Mouse (Mus musculus) MEL (cell line): ENCODE measurements at regions not wholly inside any gene's neighbourhood (a gene's known extent, or its start where the extent isn't known, plus 50 kb on each side); places are given as distances from the start of the nearest gene placed in this dataset.

Experiments used
- DNase-seq: peaks from one replicate; pipeline ENCODE4 v3.0.0; 2011; ENCODE audit warnings: low read depth, low spot score
- H3K27ac ChIP-seq: 2 replicates; pipeline ENCODE4 v1.5.1; 2012; ENCODE audit warnings: low read depth, mild to moderate bottlenecking, control low read depth, low read length, moderate library complexity; ENCODE audit not compliant: control insufficient read depth
- H3K27me3 ChIP-seq, 2 experiments: fragments of 150-350 bp in 1 of 2; sonication (generic) in 1 of 2; 2 replicates each; pipeline ENCODE4 v1.6.1; 2012; ENCODE audit warnings: low read length in 2 of 2, mild to moderate bottlenecking in 2 of 2, improper control_type of control experiment in 1 of 2, moderate library complexity in 1 of 2; ENCODE audit not compliant: insufficient read depth in 2 of 2, control insufficient read depth in 1 of 2
- H3K36me3 ChIP-seq, 2 experiments: 2 replicates each; pipeline ENCODE4 v1.6.1; 2012 to 2014; ENCODE audit warnings: low read length in 2 of 2, improper control_type of control experiment in 1 of 2, inconsistent platforms in 1 of 2, mild to moderate bottlenecking in 1 of 2; ENCODE audit not compliant: insufficient read depth in 2 of 2, control insufficient read depth in 1 of 2
- H3K4me1 ChIP-seq, 2 experiments: fragments of 150-350 bp in 1 of 2; sonication (generic) in 1 of 2; 2 replicates each; pipeline ENCODE4 v1.6.1; 2012; ENCODE audit warnings: low read length in 2 of 2, improper control_type of control experiment in 1 of 2, mild to moderate bottlenecking in 1 of 2; ENCODE audit not compliant: insufficient read depth in 2 of 2, control insufficient read depth in 1 of 2
- H3K4me3 ChIP-seq, 2 experiments: fragments of 150-350 bp in 1 of 2; sonication (generic) in 1 of 2; 2 replicates each; pipeline ENCODE4 v1.5.1; 2012; ENCODE audit warnings: low read depth in 2 of 2, low read length in 2 of 2, mild to moderate bottlenecking in 2 of 2, moderate library complexity in 2 of 2, control low read depth in 1 of 2, improper control_type of control experiment in 1 of 2; ENCODE audit not compliant: control insufficient read depth in 1 of 2, insufficient read depth in 1 of 2
- H3K79me2 ChIP-seq: 2 replicates; pipeline ENCODE4 v1.6.1; 2012; ENCODE audit warnings: mild to moderate bottlenecking, low read length, moderate library complexity; ENCODE audit not compliant: control insufficient read depth, poor library complexity, insufficient read depth
- H3K9ac ChIP-seq: 2 replicates; pipeline ENCODE4 v1.6.1; 2012; ENCODE audit warnings: low read depth, mild to moderate bottlenecking, control low read depth, low read length, moderate library complexity; ENCODE audit not compliant: control insufficient read depth, poor library complexity, severe bottlenecking
- H3K9me3 ChIP-seq: fragments of 150-350 bp; sonication (generic); replicated peaks from 2 replicates; pipeline ENCODE4 v1.6.1; 2012; ENCODE audit warnings: mild to moderate bottlenecking, low read length, improper control_type of control experiment, moderate library complexity; ENCODE audit not compliant: insufficient read depth
- CHD1 ChIP-seq: IDR thresholded peaks from 2 replicates; pipeline ENCODE4 v1.6.1; 2012; ENCODE audit warnings: low read depth, mild to moderate bottlenecking, inconsistent platforms, low read length, improper control_type of control experiment
- CTCF ChIP-seq, 3 experiments: IDR thresholded peaks in 2 of 3; conservative IDR thresholded peaks in 1 of 3; 2 replicates each; pipeline ENCODE4 v1.5.1; 2011 to 2012; ENCODE audit warnings: low read length in 3 of 3, low read depth in 2 of 3, mild to moderate bottlenecking in 2 of 3, improper control_type of control experiment in 1 of 3, inconsistent platforms in 1 of 3, mixed read lengths in 1 of 3, moderate library complexity in 1 of 3; ENCODE audit not compliant: control insufficient read depth in 1 of 3, insufficient read depth in 1 of 3, poor library complexity in 1 of 3, severe bottlenecking in 1 of 3
- E2F4 ChIP-seq: IDR thresholded peaks from 2 replicates; pipeline ENCODE4 v1.6.1; 2011; ENCODE audit warnings: low read depth, low read length, improper control_type of control experiment, borderline replicate concordance
- ELF1 ChIP-seq: IDR thresholded peaks from 2 replicates; pipeline ENCODE4 v1.6.1; 2014; ENCODE audit warnings: low read depth, mild to moderate bottlenecking, inconsistent platforms, low read length, improper control_type of control experiment, moderate library complexity
- GATA1 ChIP-seq: IDR thresholded peaks from 2 replicates; pipeline ENCODE4 v1.6.1; 2011; ENCODE audit warnings: low read depth, low read length, improper control_type of control experiment
- MAX ChIP-seq: IDR thresholded peaks from 2 replicates; pipeline ENCODE4 v1.6.1; 2011; ENCODE audit warnings: low read length, improper control_type of control experiment
- MEF2A ChIP-seq: IDR thresholded peaks from 2 replicates; pipeline ENCODE4 v1.6.1; 2014; ENCODE audit warnings: low read depth, mild to moderate bottlenecking, inconsistent platforms, low read length, improper control_type of control experiment; ENCODE audit not compliant: poor library complexity, insufficient replicate concordance, severe bottlenecking; ENCODE audit errors: extremely low read depth
- NELFE ChIP-seq: IDR thresholded peaks from 2 replicates; pipeline ENCODE4 v1.6.1; 2011; ENCODE audit warnings: low read depth, low read length, improper control_type of control experiment
- NRF1 ChIP-seq: IDR thresholded peaks from 2 replicates; pipeline ENCODE4 v1.6.1; 2014; ENCODE audit warnings: low read depth, mild to moderate bottlenecking, inconsistent platforms, low read length, improper control_type of control experiment, moderate library complexity; ENCODE audit not compliant: poor library complexity, insufficient read depth, severe bottlenecking
- POLR2A ChIP-seq, 2 experiments: IDR thresholded peaks; 2 replicates each; pipeline ENCODE4 v1.6.1; 2011 to 2012; ENCODE audit warnings: low read length in 2 of 2, mild to moderate bottlenecking in 2 of 2, control low read depth in 1 of 2, improper control_type of control experiment in 1 of 2, low read depth in 1 of 2, moderate library complexity in 1 of 2; ENCODE audit not compliant: control insufficient read depth in 1 of 2, insufficient read depth in 1 of 2, poor library complexity in 1 of 2
- POLR2AphosphoS2 ChIP-seq: IDR thresholded peaks from 2 replicates; pipeline ENCODE4 v1.6.1; 2011; ENCODE audit warnings: low read length, improper control_type of control experiment
- POLR2AphosphoS5 ChIP-seq: IDR thresholded peaks from 2 replicates; pipeline ENCODE4 v1.6.1; 2012; ENCODE audit warnings: low read depth, borderline replicate concordance, mild to moderate bottlenecking, inconsistent platforms, low read length, moderate library complexity, mixed read lengths
- RAD21 ChIP-seq: IDR thresholded peaks from 2 replicates; pipeline ENCODE4 v1.6.1; 2011; ENCODE audit warnings: mild to moderate bottlenecking, low read depth, low read length, improper control_type of control experiment
- RCOR1 ChIP-seq: IDR thresholded peaks from 2 replicates; pipeline ENCODE4 v1.6.1; 2012; ENCODE audit warnings: low read depth, mild to moderate bottlenecking, inconsistent platforms, low read length, improper control_type of control experiment
- TBP ChIP-seq: IDR thresholded peaks from 2 replicates; pipeline ENCODE4 v1.8.0; 2011; ENCODE audit warnings: low read depth, low read length, improper control_type of control experiment
- UBTF ChIP-seq: IDR thresholded peaks from 2 replicates; pipeline ENCODE4 v1.6.1; 2012; ENCODE audit warnings: low read depth, mild to moderate bottlenecking, inconsistent platforms, low read length, improper control_type of control experiment, moderate library complexity, borderline replicate concordance; ENCODE audit not compliant: insufficient read depth
- USF1 ChIP-seq: IDR thresholded peaks from 2 replicates; pipeline ENCODE4 v1.6.1; 2014; ENCODE audit warnings: low read depth, mild to moderate bottlenecking, inconsistent platforms, low read length, improper control_type of control experiment, moderate library complexity
- ZC3H11A ChIP-seq: IDR thresholded peaks from 2 replicates; pipeline ENCODE4 v1.6.1; 2012; ENCODE audit warnings: low read depth, mild to moderate bottlenecking, inconsistent platforms, low read length, improper control_type of control experiment
- ZMIZ1 ChIP-seq: IDR thresholded peaks from 2 replicates; pipeline ENCODE4 v1.6.1; 2012; ENCODE audit warnings: low read depth, mild to moderate bottlenecking, inconsistent platforms, low read length, improper control_type of control experiment, moderate library complexity
- ZNF384 ChIP-seq: IDR thresholded peaks from 2 replicates; pipeline ENCODE4 v1.6.1; 2012; ENCODE audit warnings: low read depth, mild to moderate bottlenecking, inconsistent platforms, low read length, improper control_type of control experiment

DNA sequence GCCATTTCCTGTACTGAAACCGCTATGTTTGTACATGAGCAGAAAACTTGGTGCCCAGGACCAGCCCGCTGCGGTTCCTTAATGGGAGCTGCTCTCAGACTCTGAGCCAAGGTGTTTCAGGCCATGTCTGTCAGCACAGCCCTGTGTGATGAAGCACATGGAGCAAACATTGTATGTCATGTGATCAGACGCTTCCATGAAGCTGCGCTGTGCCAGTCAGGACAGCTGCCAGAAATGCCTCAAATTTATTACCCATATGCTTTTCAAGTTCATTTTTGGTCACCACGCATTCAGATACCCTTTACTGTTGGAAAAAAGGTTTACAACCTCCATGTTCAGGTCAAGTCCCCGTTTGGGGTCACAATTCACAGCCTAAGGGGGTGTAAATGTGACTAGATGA is 458.8 kb upstream of the Trpc7 start:
- no peaks in the 10 kb centered on the region for H3K9me3 ChIP-seq
- no peak overlapping the region for H3K27ac ChIP-seq
- DNase-seq, result no peak
- H3K4me3 ChIP-seq, result no peak overlapping the region
- TF ChIP-seq ELF1, result no peak
- TF ChIP-seq ZMIZ1, result no peak
- TF ChIP-seq POLR2A (IDR thresholded peaks at IDR 0.05; ENCODE audit: control insufficient read depth in 1 of 2, insufficient read depth in 1 of 2, low read depth in 1 of 2, low read length in 2 of 2, poor library complexity in 1 of 2), result no peak
- no peak for TF ChIP-seq GATA1
- no peak for TF ChIP-seq ZNF384
- TF ChIP-seq RAD21, result no peak
- no peak for TF ChIP-seq MAX
- H3K36me3 ChIP-seq, result no peaks in the 10 kb centered on the region
- H3K79me2 ChIP-seq, result no peaks in the 10 kb centered on the region
- H3K9ac ChIP-seq, result no peak overlapping the region
- no peaks in the 10 kb centered on the region for H3K27me3 ChIP-seq
- H3K4me1 ChIP-seq, result no peaks in the 10 kb centered on the region

DNA sequence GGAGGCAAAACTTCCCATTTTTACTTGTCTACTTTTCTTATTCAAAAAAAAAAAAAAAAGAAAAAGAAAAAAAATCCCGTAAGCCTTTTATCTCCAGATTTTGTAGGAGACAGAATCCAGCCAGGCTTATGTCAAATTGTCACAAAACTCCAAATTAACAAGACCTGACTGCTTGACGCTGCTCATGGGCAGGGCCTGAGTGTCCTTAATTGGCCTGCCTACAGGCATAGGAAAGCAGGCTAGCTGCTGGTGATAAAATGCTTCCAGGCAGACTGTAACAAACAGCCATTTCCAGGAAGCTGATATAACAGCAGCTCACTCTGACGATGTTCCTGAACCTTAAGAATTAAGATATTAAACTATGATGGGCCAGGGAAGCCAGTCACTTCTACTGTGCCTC is 458.2 kb upstream of the Trpc7 start:
- TF ChIP-seq POLR2AphosphoS5, result no peak
- TF ChIP-seq RCOR1, result no peak
- TF ChIP-seq ZC3H11A, result no peak
- TF ChIP-seq POLR2A (IDR thresholded peaks at IDR 0.05; ENCODE audit: control insufficient read depth in 1 of 2, insufficient read depth in 1 of 2, low read depth in 1 of 2, low read length in 2 of 2, poor library complexity in 1 of 2), result no peak
- TF ChIP-seq CHD1, result no peak
- TF ChIP-seq ZNF384, result no peak
- no peak for TF ChIP-seq USF1
- TF ChIP-seq ZMIZ1, result no peak
- no peak for TF ChIP-seq NRF1
- TF ChIP-seq CTCF (IDR thresholded peaks at IDR 0.05 in 2 of 3, conservative IDR thresholded peaks at IDR 0.05 in 1 of 3; ENCODE audit: control insufficient read depth in 1 of 3, insufficient read depth in 1 of 3, low read depth in 2 of 3, low read length in 3 of 3, poor library complexity in 1 of 3, severe bottlenecking in 1 of 3), result no peak
- TF ChIP-seq, all 39 proteins: peak for 0

DNA sequence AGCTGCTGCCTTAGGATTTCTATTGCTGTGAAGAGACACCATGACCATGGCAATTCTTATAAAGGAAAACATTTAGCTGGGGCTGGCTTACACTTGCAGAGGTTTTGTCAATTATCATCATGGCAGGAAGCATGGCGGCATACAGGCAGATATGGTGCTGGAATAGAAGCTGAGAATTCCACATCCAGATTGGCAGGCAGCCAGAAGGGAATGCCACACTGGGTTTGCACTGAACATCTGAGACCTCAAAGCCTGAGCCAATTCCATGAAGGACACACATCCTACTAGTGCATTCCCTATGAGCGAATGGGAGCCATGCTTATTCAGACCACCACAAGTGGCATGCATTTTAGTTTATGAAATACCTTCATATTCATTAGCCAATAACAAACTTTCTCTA is 455.0 kb upstream of the Trpc7 start:
- H3K27me3 ChIP-seq, result no peaks in the 10 kb centered on the region
- no peaks in the 10 kb centered on the region for H3K36me3 ChIP-seq
- H3K4me1 ChIP-seq, result no peaks in the 10 kb centered on the region
- H3K9me3 ChIP-seq, result no peaks in the 10 kb centered on the region
- DNase-seq, result no peak
- no peak overlapping the region for H3K27ac ChIP-seq
- H3K4me3 ChIP-seq, result no peak overlapping the region
- no peak for TF ChIP-seq POLR2A (IDR thresholded peaks at IDR 0.05; ENCODE audit: control insufficient read depth in 1 of 2, insufficient read depth in 1 of 2, low read depth in 1 of 2, low read length in 2 of 2, poor library complexity in 1 of 2)
- TF ChIP-seq POLR2AphosphoS5, result no peak
- no peak for TF ChIP-seq GATA1
- TF ChIP-seq MEF2A, result no peak
- TF ChIP-seq UBTF, result no peak
- TF ChIP-seq TBP, result no peak
- no peak for TF ChIP-seq E2F4
- no peak for TF ChIP-seq POLR2AphosphoS2
- no peak for TF ChIP-seq NELFE
- TF ChIP-seq, all 39 proteins: peak for 0
- Histone ChIP-seq H3K79me2 (no peaks in the 10 kb centered on the region), H3K9ac (no peak overlapping the region)

More for the DNA sequence above, 458.2 kb upstream of the Trpc7 start:
- no peak overlapping the region for H3K9ac ChIP-seq
- H3K79me2 ChIP-seq, result no peaks in the 10 kb centered on the region
- no peaks in the 10 kb centered on the region for H3K36me3 ChIP-seq
- H3K27ac ChIP-seq, result no peak overlapping the region
- H3K4me3 ChIP-seq, result no peak overlapping the region
- no peaks in the 10 kb centered on the region for H3K27me3 ChIP-seq
- DNase-seq, result no peak
- no peaks in the 10 kb centered on the region for H3K4me1 ChIP-seq
- no peaks in the 10 kb centered on the region for H3K9me3 ChIP-seq
